Mouse (Mus musculus) heart, postnatal 10 days (tissue): ENCODE measurements at regions not wholly inside any gene's neighbourhood (a gene's known extent, or its start where the extent isn't known, plus 50 kb on each side); places are given as distances from the start of the nearest gene placed in this dataset.
"Not testable (repeated sequence)": the region's sequence is repeated elsewhere in the genome, so short reads cannot be mapped to it uniquely, and the experiment has no call there.

Source experiments
- DNase-seq, 2 experiments: peaks; one replicate each; pipeline ENCODE4 v3.0.0; 2021
- intact Hi-C: fragments of 180-260 bp; cut with DNase I; formaldehyde crosslinking; loops from one replicate; pipeline ENCODE4 v1.15.1; 2025

- intact Hi-C loops = loop anchor here (10.0 kb wide), 1 partner anchor 542 kb away; the partner anchor contains the start of gene Zfp704
- DNase-seq = not testable (repeated sequence)
Observed at GRCm38 (mm10) chr3:9072471-9072870, 537.4 kb downstream of the Zfp704 start.

- intact Hi-C loops = loop anchor here (1.0 kb wide), 1 partner anchor 99 kb away; no protein-coding TSS in a partner anchor
- DNase-seq = peak; percentile 78 to 90
Observed at GRCm38 (mm10) chr3:9067048-9067447, 542.8 kb downstream of the Zfp704 start.

GRCm38 (mm10) chr3:9066374-9066773, 543.5 kb downstream of the Zfp704 start:
- intact Hi-C loops = loop anchor here (1.0 kb wide), 1 partner anchor 109 kb away; no protein-coding TSS in a partner anchor
- no peak for DNase-seq

- intact Hi-C loops = loop anchor here (1.0 to 2.0 kb wide), 2 partner anchors 109 to 471 kb away; no protein-coding TSS in a partner anchor
- DNase-seq = peak; percentile 17 to 25
Observed at GRCm38 (mm10) chr3:9065892-9066291, 544.0 kb downstream of the Zfp704 start.

GRCm38 (mm10) chr3:9064266-9065031, 545.4 kb downstream of the Zfp704 start:
- DNase-seq = peak; percentile 42 to 68
- intact Hi-C loops = loop anchor here (2.0 kb wide), 1 partner anchor 470 kb away; no protein-coding TSS in a partner anchor

- DNase-seq = no peak
- intact Hi-C loops = loop anchor here (2.0 kb wide), 1 partner anchor 469 kb away; no protein-coding TSS in a partner anchor
Observed at GRCm38 (mm10) chr3:9063662-9064061, 546.2 kb downstream of the Zfp704 start.

- intact Hi-C loops = no loop called here
- DNase-seq = no peak
Observed at GRCm38 (mm10) chr3:9061396-9061795, 548.5 kb downstream of the Zfp704 start.

GRCm38 (mm10) chr3:9057703-9058102, 552.2 kb downstream of the Zfp704 start:
- intact Hi-C loops, DNase-seq: not testable (repeated sequence)

GRCm38 (mm10) chr3:9056846-9057245, 553.0 kb downstream of the Zfp704 start:
- intact Hi-C loops = no loop called here

GRCm38 (mm10) chr3:9055780-9056179, 554.1 kb downstream of the Zfp704 start:
- intact Hi-C loops = no loop called here
- DNase-seq = no peak

More at GRCm38 (mm10) chr3:9056846-9057245, 553.0 kb downstream of the Zfp704 start:
- DNase-seq = no peak
